Mouse (Mus musculus) spleen, adult 2 months (tissue): ENCODE results near the gene Rbks.

ENCODE experiments used
- CTCF ChIP-seq: fragments of 200-500 bp; IDR thresholded peaks from 2 replicates; pipeline ENCODE4 v1.5.1; 2011; ENCODE audit warnings: mild to moderate bottlenecking, inconsistent platforms; ENCODE audit not compliant: insufficient read depth, insufficient read length, insufficient replicate concordance; ENCODE audit errors: extremely low read depth
- POLR2A ChIP-seq: fragments of 200-500 bp; IDR thresholded peaks from 2 replicates; pipeline ENCODE4 v1.6.1; 2011; ENCODE audit warnings: low read depth, low read length, inconsistent platforms

DNA sequence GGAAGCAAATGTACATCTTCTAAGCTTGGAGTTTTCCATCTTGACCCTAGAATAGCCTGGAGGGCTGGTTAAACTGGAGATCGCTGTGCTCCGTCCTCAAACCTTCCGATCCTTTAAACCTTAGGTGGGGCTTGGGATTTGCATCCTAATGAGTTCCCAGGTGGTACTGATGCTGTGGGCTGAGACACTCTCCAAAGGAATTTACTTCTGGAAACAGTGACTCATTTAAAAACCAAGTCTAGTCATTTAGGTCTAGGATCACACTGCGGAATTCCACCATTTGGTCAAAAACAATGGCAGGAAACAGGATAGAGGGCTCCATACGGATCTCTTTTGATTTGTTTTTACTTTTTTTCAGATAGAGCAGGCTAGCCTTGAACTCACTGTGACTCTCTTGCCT lies 62.7 kb downstream of the Rbks start:
- TF ChIP-seq POLR2A = no peak
- no peak for TF ChIP-seq CTCF
